Mouse (Mus musculus): ENCODE results near the gene Carhsp1.

DNA sequence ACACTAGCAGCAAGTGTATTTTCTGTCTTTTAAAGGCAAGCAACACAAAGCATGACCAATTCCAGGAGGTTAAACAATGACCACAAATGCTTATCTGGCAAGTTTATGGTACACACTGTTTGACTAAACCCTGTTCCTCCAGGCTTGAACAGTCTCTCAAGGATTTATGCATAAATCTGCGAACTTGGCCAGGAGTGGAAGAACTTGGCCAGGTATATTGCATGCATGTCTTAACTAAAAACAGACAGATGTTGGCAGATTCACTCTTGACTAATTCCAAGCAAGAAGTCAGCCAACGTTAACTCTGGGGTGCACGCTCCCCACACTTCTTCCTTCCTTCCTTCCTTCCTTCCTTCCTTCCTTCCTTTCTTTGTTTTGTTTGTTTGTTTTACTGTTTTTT is 7.8 kb upstream of the Carhsp1 start:
- TF ChIP-seq CTCF (IDR thresholded peaks at IDR 0.05; ENCODE audit: low read depth, low read length) (no peak), POLR2A (IDR thresholded peaks at IDR 0.05; ENCODE audit: extremely low read depth, insufficient read depth, low read length) (no peak)
